Mouse (Mus musculus) limb, embryonic 15.5 days (tissue): ENCODE results near the gene Pcnx2. TPM values are rescaled to one million over a fixed set of nuclear protein-coding genes. Genes with fewer than 3 reads are reported as not detected.

Source experiments
- ATAC-seq: fragments of 200-750 bp; cut with Nextera tagmentation; 2 replicates; pipeline ENCODE4 v1.8.0; 2017; ENCODE audit warnings: low read depth, moderate TSS enrichment; ENCODE audit not compliant: insufficient number of reproducible peaks, low FRiP score, low TSS enrichment
- H3K27ac ChIP-seq: fragments of 300-500 bp; sonication (generic); 2 replicates; pipeline ENCODE4 v1.5.1; 2015; ENCODE audit warnings: moderate library complexity, mild to moderate bottlenecking, inconsistent platforms
- H3K27me3 ChIP-seq: fragments of 300-500 bp; sonication (generic); 2 replicates; pipeline ENCODE4 v1.6.1; 2015; ENCODE audit warnings: inconsistent platforms
- H3K36me3 ChIP-seq: fragments of 300-500 bp; sonication (generic); 2 replicates; pipeline ENCODE4 v1.6.1; 2015; ENCODE audit warnings: inconsistent platforms
- H3K4me1 ChIP-seq: fragments of 300-500 bp; sonication (generic); 2 replicates; pipeline ENCODE4 v1.6.1; 2015; ENCODE audit warnings: inconsistent platforms
- H3K4me2 ChIP-seq: fragments of 300-500 bp; sonication (generic); 2 replicates; pipeline ENCODE4 v1.6.1; 2015; ENCODE audit warnings: mild to moderate bottlenecking, inconsistent platforms
- H3K4me3 ChIP-seq: fragments of 300-500 bp; sonication (generic); 2 replicates; pipeline ENCODE4 v1.5.1; 2015; ENCODE audit warnings: mild to moderate bottlenecking, inconsistent platforms
- H3K9ac ChIP-seq: fragments of 300-500 bp; sonication (generic); 2 replicates; pipeline ENCODE4 v1.6.1; 2015; ENCODE audit warnings: inconsistent platforms
- H3K9me3 ChIP-seq: fragments of 300-500 bp; sonication (generic); 2 replicates; pipeline ENCODE4 v1.6.1; 2016; ENCODE audit warnings: inconsistent platforms
- WGBS: fragments of 180-500 bp; shearing (Covaris S2); methylation state at CpG from one replicate; pipeline ENCODE4 v1.1.7; 2015; 5-methylcytosine and 5-hydroxymethylcytosine counted together
- polyA plus RNA-seq: library from polyadenylated mRNA; unstranded; fragments of >200 nt; fragmentation: Nextera tagmentation; extraction: Ambion mirVana; gene quantifications from 2 replicates; pipeline ENCODE4 v1.2.1, GENCODE M21; 2015

Gene Pcnx2
- polyA plus RNA-seq, 1 experiment from 2014 or later, result 0.70 TPM

DNA sequence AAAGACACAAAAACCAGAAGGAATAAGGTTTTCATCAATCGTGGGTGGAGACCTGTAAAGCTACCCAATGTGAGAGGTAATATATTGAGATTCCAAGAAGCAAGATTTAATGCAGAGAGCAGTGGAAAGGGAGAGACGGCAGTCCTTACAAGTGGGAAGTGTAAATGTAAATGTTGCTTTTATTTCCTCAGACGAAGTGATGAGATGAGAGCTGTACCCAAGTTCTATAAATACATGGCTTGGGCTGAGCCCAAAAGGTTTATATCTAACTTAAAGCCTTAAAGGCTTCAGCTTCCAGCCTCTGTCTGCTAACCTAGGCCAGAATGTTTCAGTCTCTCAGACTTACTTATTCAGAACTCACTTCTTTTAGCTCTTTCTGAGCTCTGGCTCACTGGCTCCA is 8.2 kb downstream of the Pcnx2 start:
- H3K27me3 ChIP-seq, result 0 out of 2 replicates have a peak, but pooled peaks cover 4% of the 10 kb centered on the region
- WGBS, result 62% methylated on average over 3 of the region's 3 CpGs
- H3K9me3 ChIP-seq, result no peaks in the 10 kb centered on the region
- no peak overlapping the region for H3K4me2 ChIP-seq
- H3K27ac ChIP-seq, result no peak overlapping the region
- ATAC-seq, result no peak
- no peaks in the 10 kb centered on the region for H3K4me1 ChIP-seq
- H3K36me3 ChIP-seq, result no peaks in the 10 kb centered on the region
- H3K4me3 ChIP-seq, result no peak overlapping the region
- H3K9ac ChIP-seq, result no peak overlapping the region

- Histone ChIP-seq H3K4me1 (no peaks in the 10 kb centered on the region), H3K4me2 (no peak overlapping the region), H3K27ac (no peak overlapping the region), H3K4me3 (no peak overlapping the region), H3K27me3 (0 out of 2 replicates have a peak, but pooled peaks cover 4% of the 10 kb centered on the region), H3K36me3 (no peaks in the 10 kb centered on the region), H3K9me3 (no peaks in the 10 kb centered on the region), H3K9ac (no peak overlapping the region)
- whole genome bisulfite sequencing, result 84% methylated on average over 9 of the region's 9 CpGs
- ATAC-seq, result no peak
Measured at GRCm38 (mm10) chr8:125887549-125887948, 10.6 kb downstream of the Pcnx2 start.

GRCm38 (mm10) chr8:125880447-125880846 is 17.7 kb downstream of the Pcnx2 start:
- no peak overlapping the region for H3K4me3 ChIP-seq
- 87% methylated on average over 4 of the region's 4 CpGs for WGBS
- H3K27me3 ChIP-seq, result no peaks in the 10 kb centered on the region
- H3K9ac ChIP-seq, result no peak overlapping the region
- ATAC-seq, result no peak
- H3K9me3 ChIP-seq, result no peaks in the 10 kb centered on the region
- H3K36me3 ChIP-seq, result no peaks in the 10 kb centered on the region
- no peak overlapping the region for H3K27ac ChIP-seq
- no peak overlapping the region for H3K4me2 ChIP-seq
- no peaks in the 10 kb centered on the region for H3K4me1 ChIP-seq

DNA sequence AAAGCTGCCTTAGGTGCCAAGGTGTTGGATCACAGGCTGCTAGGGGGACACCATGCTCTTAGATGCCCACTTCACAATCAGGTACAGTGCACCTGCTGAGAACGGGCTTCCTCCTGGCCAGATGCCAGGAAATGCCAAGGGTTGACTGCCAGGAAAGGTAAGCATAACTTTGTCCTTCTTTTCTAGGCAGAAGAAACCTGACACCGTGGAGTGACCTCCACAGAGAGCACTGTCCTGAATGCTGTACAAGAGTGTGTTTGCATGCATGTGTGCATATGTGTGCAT is 24.9 kb downstream of the Pcnx2 start:
- Histone ChIP-seq H3K4me1 (peaks cover 33% of the 10 kb centered on the region), H3K4me2 (no peak overlapping the region), H3K27ac (peak overlapping the region; percentile 57; the same call in 1 of the 2 replicates), H3K36me3 (no peaks in the 10 kb centered on the region), H3K9me3 (no peaks in the 10 kb centered on the region), H3K4me3 (no peak overlapping the region), H3K27me3 (peaks cover 10% of the 10 kb centered on the region; the same call in 1 of the 2 replicates), H3K9ac (no peak overlapping the region)
- 62% methylated on average over 2 of the region's 2 CpGs for WGBS
- no peak for ATAC-seq

- WGBS, result 32% methylated on average over 9 of the region's 9 CpGs
- Histone ChIP-seq H3K27ac (peak overlapping the region; percentile 57), H3K4me1 (peaks cover 33% of the 10 kb centered on the region), H3K4me2 (no peak overlapping the region), H3K27me3 (peaks cover 10% of the 10 kb centered on the region; the same call in 1 of the 2 replicates), H3K9ac (no peak overlapping the region), H3K4me3 (no peak overlapping the region), H3K36me3 (no peaks in the 10 kb centered on the region), H3K9me3 (no peaks in the 10 kb centered on the region)
- peak; percentile 59; the same call in 1 of the 2 replicates for ATAC-seq
Measured at GRCm38 (mm10) chr8:125872501-125873249, 25.4 kb downstream of the Pcnx2 start.

DNA sequence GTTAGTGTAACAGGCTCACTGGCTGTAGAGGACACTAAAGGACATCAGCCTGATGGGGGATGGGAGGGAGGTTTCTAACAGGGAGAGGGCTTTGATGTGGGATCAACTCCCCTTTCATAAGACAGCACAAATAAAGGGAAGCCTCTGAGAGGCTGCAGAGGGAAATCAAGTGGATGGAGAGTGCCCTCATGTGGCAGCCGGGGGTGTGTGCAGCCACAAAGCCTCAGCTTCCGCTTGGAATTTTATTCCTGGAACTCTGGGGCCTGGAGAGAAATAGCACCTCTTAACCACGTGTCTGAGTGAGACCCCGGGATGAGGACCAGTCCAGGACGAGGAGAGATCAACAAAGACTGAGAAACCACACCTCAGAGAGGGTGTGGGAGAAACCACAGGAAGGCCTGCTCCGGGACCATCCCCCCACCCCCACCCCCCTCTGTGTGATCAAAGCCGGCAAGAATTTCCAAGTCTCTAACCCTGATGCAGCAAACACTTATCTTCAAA is 27.2 kb downstream of the Pcnx2 start:
- Histone ChIP-seq H3K27me3 (peaks cover 10% of the 10 kb centered on the region; the same call in 1 of the 2 replicates), H3K36me3 (no peaks in the 10 kb centered on the region), H3K4me1 (peaks cover 33% of the 10 kb centered on the region), H3K4me3 (no peak overlapping the region), H3K27ac (no peak overlapping the region), H3K9me3 (no peaks in the 10 kb centered on the region), H3K4me2 (no peak overlapping the region), H3K9ac (no peak overlapping the region)
- under 1% methylated on average over 7 of the region's 7 CpGs for WGBS
- no peak for ATAC-seq

- no peak overlapping the region for H3K4me2 ChIP-seq
- H3K4me1 ChIP-seq, result peaks cover 33% of the 10 kb centered on the region
- 36% methylated on average over 6 of the region's 6 CpGs for WGBS
- H3K27ac ChIP-seq, result no peak overlapping the region
- H3K9me3 ChIP-seq, result no peaks in the 10 kb centered on the region
- H3K27me3 ChIP-seq, result peaks cover 10% of the 10 kb centered on the region; the same call in 1 of the 2 replicates
- H3K9ac ChIP-seq, result no peak overlapping the region
- H3K4me3 ChIP-seq, result no peak overlapping the region
- no peak for ATAC-seq
- H3K36me3 ChIP-seq, result no peaks in the 10 kb centered on the region
Measured at GRCm38 (mm10) chr8:125870179-125870702, 27.9 kb downstream of the Pcnx2 start.

- peaks cover 33% of the 10 kb centered on the region for H3K4me1 ChIP-seq
- no peak for ATAC-seq
- no peak overlapping the region for H3K4me3 ChIP-seq
- H3K9me3 ChIP-seq, result no peaks in the 10 kb centered on the region
- no peak overlapping the region for H3K9ac ChIP-seq
- no peaks in the 10 kb centered on the region for H3K36me3 ChIP-seq
- H3K27ac ChIP-seq, result no peak overlapping the region
- 90% methylated on average over 3 of the region's 3 CpGs for WGBS
- peaks cover 10% of the 10 kb centered on the region; the same call in 1 of the 2 replicates for H3K27me3 ChIP-seq
- H3K4me2 ChIP-seq, result no peak overlapping the region
Measured at GRCm38 (mm10) chr8:125869739-125870138, 28.4 kb downstream of the Pcnx2 start.

GRCm38 (mm10) chr8:125868552-125868951 is 29.6 kb downstream of the Pcnx2 start:
- no peak overlapping the region for H3K4me3 ChIP-seq
- no peak overlapping the region for H3K9ac ChIP-seq
- peaks cover 2% of the 10 kb centered on the region; the same call in 1 of the 2 replicates for H3K27me3 ChIP-seq
- no peak overlapping the region for H3K27ac ChIP-seq
- no peaks in the 10 kb centered on the region for H3K36me3 ChIP-seq
- ATAC-seq, result no peak
- WGBS, result 71% methylated on average over 7 of the region's 7 CpGs
- no peaks in the 10 kb centered on the region for H3K9me3 ChIP-seq
- no peak overlapping the region for H3K4me2 ChIP-seq
- peaks cover 33% of the 10 kb centered on the region for H3K4me1 ChIP-seq

DNA sequence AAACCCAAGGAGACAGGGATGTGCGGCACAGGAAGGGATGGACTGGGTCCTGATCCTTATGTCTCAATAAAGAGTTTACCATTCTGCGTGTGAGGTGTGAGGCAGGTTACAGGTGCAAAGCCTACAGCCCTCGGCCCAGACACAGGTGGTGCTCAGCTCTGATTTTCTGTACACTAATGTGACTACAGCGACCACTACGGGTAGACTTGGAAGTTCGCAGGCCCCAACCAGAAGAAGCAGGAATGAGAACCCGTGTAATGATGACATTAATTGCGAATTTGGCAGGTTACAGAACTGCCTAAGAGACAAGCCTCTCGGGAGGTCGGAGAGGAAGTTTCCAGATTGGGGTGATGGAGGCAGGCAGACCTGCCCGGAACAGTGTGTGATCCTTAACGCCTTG is 32.0 kb downstream of the Pcnx2 start:
- 71% methylated on average over 12 of the region's 12 CpGs for WGBS

GRCm38 (mm10) chr8:125857251-125857650 is 40.9 kb downstream of the Pcnx2 start:
- ATAC-seq, result no peak
- H3K27ac ChIP-seq, result no peak overlapping the region
- H3K36me3 ChIP-seq, result no peaks in the 10 kb centered on the region
- 57% methylated on average over 6 of the region's 6 CpGs for WGBS
- H3K27me3 ChIP-seq, result peaks cover 6% of the 10 kb centered on the region; the same call in 1 of the 2 replicates
- H3K4me3 ChIP-seq, result no peak overlapping the region
- H3K4me1 ChIP-seq, result peaks cover 4% of the 10 kb centered on the region; the same call in 1 of the 2 replicates
- H3K9ac ChIP-seq, result no peak overlapping the region
- H3K4me2 ChIP-seq, result no peak overlapping the region
- H3K9me3 ChIP-seq, result no peaks in the 10 kb centered on the region

More for the DNA sequence above, 32.0 kb downstream of the Pcnx2 start:
- H3K9me3 ChIP-seq, result no peaks in the 10 kb centered on the region
- H3K4me3 ChIP-seq, result no peak overlapping the region
- H3K36me3 ChIP-seq, result no peaks in the 10 kb centered on the region
- H3K9ac ChIP-seq, result no peak overlapping the region
- no peak overlapping the region for H3K4me2 ChIP-seq
- H3K27me3 ChIP-seq, result peaks cover 7% of the 10 kb centered on the region; the same call in 1 of the 2 replicates
- peaks cover 20% of the 10 kb centered on the region for H3K4me1 ChIP-seq
- no peak overlapping the region for H3K27ac ChIP-seq
- ATAC-seq, result no peak

DNA sequence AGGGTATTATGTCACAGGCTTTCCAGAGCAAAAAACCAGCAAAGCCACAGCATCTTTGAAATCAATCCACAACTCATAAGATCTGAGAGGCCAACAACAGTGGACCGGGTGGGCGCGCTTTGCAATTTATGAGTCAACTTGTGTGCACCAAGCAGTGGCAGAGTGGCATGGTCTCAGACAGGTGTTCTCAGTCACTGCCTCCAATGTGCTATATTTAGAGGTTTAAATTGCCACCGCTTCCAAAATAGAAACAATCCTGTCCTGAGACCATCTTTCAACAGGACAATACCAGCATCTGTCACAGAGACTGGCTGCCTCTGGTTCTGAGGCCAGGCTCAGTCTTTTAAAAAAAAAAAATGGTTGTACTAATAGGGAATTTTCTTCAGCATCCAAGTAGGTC is 42.0 kb downstream of the Pcnx2 start:
- 79% methylated on average over 4 of the region's 4 CpGs for WGBS
- Histone ChIP-seq H3K9me3 (no peaks in the 10 kb centered on the region), H3K4me1 (peaks cover 3% of the 10 kb centered on the region; the same call in 1 of the 2 replicates), H3K27ac (no peak overlapping the region), H3K9ac (no peak overlapping the region), H3K4me2 (no peak overlapping the region), H3K27me3 (0 out of 2 replicates have a peak, but pooled peaks cover 4% of the 10 kb centered on the region), H3K4me3 (no peak overlapping the region), H3K36me3 (no peaks in the 10 kb centered on the region)
- ATAC-seq, result no peak
